Mouse (Mus musculus): ENCODE results near the gene Fads1. TPM values are rescaled to one million over a fixed set of nuclear protein-coding genes. Genes with fewer than 3 reads are reported as not detected.

Fads1 gene
- polyA plus RNA-seq (2015; fragmentation: Nextera tagmentation; extraction: Ambion mirVana) = 39.8 and 44.7 TPM in 2 replicates

DNA sequence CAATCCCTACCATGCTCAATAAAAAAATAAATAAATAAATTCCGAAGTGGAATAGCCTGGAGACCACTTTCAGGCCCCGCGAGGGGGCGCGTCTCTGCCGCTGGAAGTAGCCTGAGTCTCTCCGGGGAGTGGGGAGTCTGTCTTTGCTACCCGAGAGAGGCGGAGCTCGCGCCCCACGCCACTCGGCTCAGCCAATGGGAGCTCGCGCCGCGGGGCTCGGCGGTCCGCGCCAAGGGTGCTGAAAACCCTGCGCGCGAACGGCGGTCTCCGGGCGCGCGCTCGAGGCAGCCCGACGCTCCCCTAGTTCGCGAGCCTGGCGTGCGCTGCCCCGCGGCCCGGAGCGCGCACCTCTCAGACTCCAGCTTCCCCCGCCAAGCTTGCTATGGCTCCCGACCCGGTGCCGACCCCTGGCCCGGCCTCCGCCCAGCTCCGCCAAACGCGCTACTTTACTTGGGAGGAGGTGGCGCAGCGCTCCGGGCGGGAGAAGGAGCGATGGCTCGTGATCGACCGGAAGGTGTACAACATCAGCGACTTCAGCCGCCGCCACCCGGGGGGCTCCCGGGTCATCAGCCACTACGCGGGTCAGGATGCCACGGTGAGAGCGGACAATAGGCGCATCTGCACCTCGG lies at the start of gene Fads1:
Gene Fads1, plus strand, starts transcription at position 219 of the 629 bp plus-strand sequence.
- under 1% methylated on average over 63 of the region's 70 CpGs for WGBS
- Histone ChIP-seq H3K4me2 (ENCODE audit: low read depth, low read length) (peak within 1 kb of the TSS; percentile 87), H3K9ac (ENCODE audit: low read length) (peak within 1 kb of the TSS; percentile 93), H3K27ac (ENCODE audit: low read length) (peak within 1 kb of the TSS; percentile 90), H3K9me3 (replicated peaks; ENCODE audit: control insufficient read depth, low read length) (no peaks in the 10 kb centered on the region), H3K36me3 (ENCODE audit: control insufficient read depth, insufficient read depth) (peaks cover 13% of the 10 kb centered on the region), H3K4me1 (ENCODE audit: control insufficient read depth, insufficient read depth, low read length) (peaks cover 28% of the 10 kb centered on the region), H3K4me3 (ENCODE audit: low read length) (peak within 1 kb of the TSS; percentile 81), H3K27me3 (ENCODE audit: control insufficient read depth, insufficient read depth, low read length) (no peaks in the 10 kb centered on the region)
- peak; percentile 96 for ATAC-seq (replicated peaks; ENCODE audit: extremely low read depth, insufficient read depth, low FRiP score)

DNA sequence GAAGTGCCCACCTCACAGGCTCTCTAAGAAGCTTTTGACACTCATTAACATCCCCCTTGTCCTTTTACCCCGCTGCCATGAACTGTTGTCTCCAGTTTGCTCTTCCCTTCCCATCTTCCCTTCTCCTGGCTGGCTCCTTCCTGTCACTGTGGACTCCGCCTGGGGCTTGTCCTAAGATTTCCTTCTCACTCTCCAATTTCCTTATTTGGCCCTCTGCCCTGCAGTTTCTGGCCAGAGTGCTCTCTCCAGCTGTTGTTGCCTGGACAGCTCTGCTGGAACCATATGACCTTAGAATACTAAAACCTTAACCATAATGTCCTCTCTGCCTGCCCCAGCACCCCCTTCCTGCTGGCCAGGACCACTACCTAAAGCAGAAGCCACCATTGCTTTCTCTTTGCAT lies 48.0 kb upstream of the Fads1 start:
- ATAC-seq (replicated peaks; ENCODE audit: extremely low read depth, insufficient read depth, low FRiP score) = peak; percentile 67; the same call in 1 of the 2 replicates
- peaks cover 5% of the 10 kb centered on the region; the same call in 1 of the 2 replicates for H3K4me1 ChIP-seq (ENCODE audit: control insufficient read depth, insufficient read depth, low read length)
- 27% methylated on average over 2 of the region's 2 CpGs for WGBS
- no peak overlapping the region for H3K9ac ChIP-seq (ENCODE audit: low read length)
- H3K4me3 ChIP-seq (ENCODE audit: low read length) = no peak overlapping the region
- no peak overlapping the region for H3K27ac ChIP-seq (ENCODE audit: low read length)
- H3K4me2 ChIP-seq (ENCODE audit: low read depth, low read length) = no peak overlapping the region
- no peaks in the 10 kb centered on the region for H3K27me3 ChIP-seq (ENCODE audit: control insufficient read depth, insufficient read depth, low read length)
- no peaks in the 10 kb centered on the region for H3K36me3 ChIP-seq (ENCODE audit: control insufficient read depth, insufficient read depth)
- H3K9me3 ChIP-seq (replicated peaks; ENCODE audit: control insufficient read depth, low read length) = no peaks in the 10 kb centered on the region

DNA sequence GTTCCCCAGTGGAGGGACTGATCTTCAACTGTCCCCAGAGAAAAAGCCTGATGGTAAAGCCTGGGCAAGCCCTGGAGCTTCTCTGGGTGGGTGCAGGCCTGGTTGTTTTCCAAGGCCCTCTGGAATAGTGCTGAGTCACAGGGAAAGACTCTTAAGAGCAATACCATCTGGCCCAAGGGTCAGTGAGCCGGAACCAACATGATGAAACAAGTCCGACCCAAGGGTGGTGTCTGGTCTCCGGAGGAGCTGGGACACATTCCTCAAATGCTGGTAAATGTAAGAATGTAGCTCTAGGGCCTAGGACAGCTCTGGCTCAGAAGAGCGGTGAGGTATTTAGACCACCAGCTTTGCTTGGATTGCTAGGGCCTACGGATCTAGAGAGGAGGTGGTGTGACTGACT lies 45.3 kb upstream of the Fads1 start:
- ATAC-seq (replicated peaks; ENCODE audit: extremely low read depth, insufficient read depth, low FRiP score) = no peak
- H3K9me3 ChIP-seq (replicated peaks; ENCODE audit: control insufficient read depth, low read length) = no peaks in the 10 kb centered on the region
- no peak overlapping the region for H3K4me2 ChIP-seq (ENCODE audit: low read depth, low read length)
- 70% methylated on average over 5 of the region's 5 CpGs for WGBS
- H3K9ac ChIP-seq (ENCODE audit: low read length) = no peak overlapping the region
- H3K27ac ChIP-seq (ENCODE audit: low read length) = no peak overlapping the region
- H3K4me3 ChIP-seq (ENCODE audit: low read length) = no peak overlapping the region
- H3K4me1 ChIP-seq (ENCODE audit: control insufficient read depth, insufficient read depth, low read length) = peaks cover 5% of the 10 kb centered on the region; the same call in 1 of the 2 replicates
- no peaks in the 10 kb centered on the region for H3K27me3 ChIP-seq (ENCODE audit: control insufficient read depth, insufficient read depth, low read length)
- H3K36me3 ChIP-seq (ENCODE audit: control insufficient read depth, insufficient read depth) = no peaks in the 10 kb centered on the region

GRCm38 (mm10) chr19:10139736-10140135 lies 43.0 kb upstream of the Fads1 start:
- no peak overlapping the region for H3K4me3 ChIP-seq (ENCODE audit: low read length)
- H3K9ac ChIP-seq (ENCODE audit: low read length) = no peak overlapping the region
- no peaks in the 10 kb centered on the region for H3K27me3 ChIP-seq (ENCODE audit: control insufficient read depth, insufficient read depth, low read length)
- H3K4me2 ChIP-seq (ENCODE audit: low read depth, low read length) = no peak overlapping the region
- H3K9me3 ChIP-seq (replicated peaks; ENCODE audit: control insufficient read depth, low read length) = no peaks in the 10 kb centered on the region
- H3K36me3 ChIP-seq (ENCODE audit: control insufficient read depth, insufficient read depth) = no peaks in the 10 kb centered on the region
- no peak overlapping the region for H3K27ac ChIP-seq (ENCODE audit: low read length)
- H3K4me1 ChIP-seq (ENCODE audit: control insufficient read depth, insufficient read depth, low read length) = no peaks in the 10 kb centered on the region
- ATAC-seq (replicated peaks; ENCODE audit: extremely low read depth, insufficient read depth, low FRiP score) = no peak
- 69% methylated on average over 6 of the region's 6 CpGs for WGBS

- no peak overlapping the region for H3K27ac ChIP-seq (ENCODE audit: low read length)
- WGBS = 57% methylated on average over 2 of the region's 2 CpGs
Measured at GRCm38 (mm10) chr19:10143667-10144066, 39.0 kb upstream of the Fads1 start.

GRCm38 (mm10) chr19:10144464-10144863 lies 38.2 kb upstream of the Fads1 start:
- Histone ChIP-seq H3K9ac (ENCODE audit: low read length) (no peak overlapping the region), H3K4me3 (ENCODE audit: low read length) (no peak overlapping the region), H3K36me3 (ENCODE audit: control insufficient read depth, insufficient read depth) (no peaks in the 10 kb centered on the region), H3K27ac (ENCODE audit: low read length) (no peak overlapping the region), H3K9me3 (replicated peaks; ENCODE audit: control insufficient read depth, low read length) (no peaks in the 10 kb centered on the region), H3K27me3 (ENCODE audit: control insufficient read depth, insufficient read depth, low read length) (no peaks in the 10 kb centered on the region), H3K4me1 (ENCODE audit: control insufficient read depth, insufficient read depth, low read length) (no peaks in the 10 kb centered on the region), H3K4me2 (ENCODE audit: low read depth, low read length) (no peak overlapping the region)
- no peak for ATAC-seq (replicated peaks; ENCODE audit: extremely low read depth, insufficient read depth, low FRiP score)
- WGBS = 39% methylated on average over 4 of the region's 4 CpGs

More at GRCm38 (mm10) chr19:10143667-10144066, 39.0 kb upstream of the Fads1 start:
- Histone ChIP-seq H3K4me1 (ENCODE audit: control insufficient read depth, insufficient read depth, low read length) (no peaks in the 10 kb centered on the region), H3K4me3 (ENCODE audit: low read length) (no peak overlapping the region), H3K36me3 (ENCODE audit: control insufficient read depth, insufficient read depth) (no peaks in the 10 kb centered on the region), H3K9ac (ENCODE audit: low read length) (no peak overlapping the region), H3K27me3 (ENCODE audit: control insufficient read depth, insufficient read depth, low read length) (no peaks in the 10 kb centered on the region), H3K9me3 (replicated peaks; ENCODE audit: control insufficient read depth, low read length) (no peaks in the 10 kb centered on the region), H3K4me2 (ENCODE audit: low read depth, low read length) (no peak overlapping the region)
- ATAC-seq (replicated peaks; ENCODE audit: extremely low read depth, insufficient read depth, low FRiP score) = no peak

GRCm38 (mm10) chr19:10148555-10148954 lies 34.1 kb upstream of the Fads1 start:
- Histone ChIP-seq H3K27ac (ENCODE audit: low read length) (0 out of 2 replicates have a peak overlapping the region, but pooled peaks have one; percentile 23), H3K27me3 (ENCODE audit: control insufficient read depth, insufficient read depth, low read length) (no peaks in the 10 kb centered on the region), H3K9me3 (replicated peaks; ENCODE audit: control insufficient read depth, low read length) (no peaks in the 10 kb centered on the region; the same call in 1 of the 2 replicates), H3K4me2 (ENCODE audit: low read depth, low read length) (no peak overlapping the region), H3K9ac (ENCODE audit: low read length) (no peak overlapping the region), H3K4me1 (ENCODE audit: control insufficient read depth, insufficient read depth, low read length) (no peaks in the 10 kb centered on the region), H3K36me3 (ENCODE audit: control insufficient read depth, insufficient read depth) (no peaks in the 10 kb centered on the region), H3K4me3 (ENCODE audit: low read length) (no peak overlapping the region)
- 65% methylated on average over 6 of the region's 6 CpGs for WGBS
- ATAC-seq (replicated peaks; ENCODE audit: extremely low read depth, insufficient read depth, low FRiP score) = no peak

DNA sequence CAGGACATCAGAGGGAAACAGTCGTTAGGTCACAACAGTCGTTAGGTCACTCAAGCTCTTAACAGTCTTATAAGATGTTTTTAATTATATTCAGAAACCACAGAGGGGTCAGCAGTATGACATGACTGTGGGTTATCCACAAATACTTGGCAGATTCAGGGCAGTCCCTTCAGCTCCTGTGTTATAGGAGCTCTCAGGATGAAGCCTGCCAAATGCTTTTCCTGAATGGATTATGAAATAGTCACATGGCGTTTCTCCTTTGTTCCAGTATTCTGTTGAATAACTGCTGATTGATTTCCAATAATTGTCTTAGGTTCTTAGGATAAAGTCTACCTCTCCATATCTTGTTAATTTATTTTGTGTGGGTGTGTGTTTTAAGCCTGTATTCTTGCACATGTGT lies 33.5 kb upstream of the Fads1 start:
- no peak for ATAC-seq (replicated peaks; ENCODE audit: extremely low read depth, insufficient read depth, low FRiP score)
- no peak overlapping the region for H3K9ac ChIP-seq (ENCODE audit: low read length)
- no peak overlapping the region for H3K27ac ChIP-seq (ENCODE audit: low read length)
- H3K4me2 ChIP-seq (ENCODE audit: low read depth, low read length) = no peak overlapping the region
- 58% methylated on average over 3 of the region's 3 CpGs for WGBS
- no peaks in the 10 kb centered on the region for H3K27me3 ChIP-seq (ENCODE audit: control insufficient read depth, insufficient read depth, low read length)
- H3K36me3 ChIP-seq (ENCODE audit: control insufficient read depth, insufficient read depth) = no peaks in the 10 kb centered on the region
- no peaks in the 10 kb centered on the region for H3K4me1 ChIP-seq (ENCODE audit: control insufficient read depth, insufficient read depth, low read length)
- H3K4me3 ChIP-seq (ENCODE audit: low read length) = no peak overlapping the region
- H3K9me3 ChIP-seq (replicated peaks; ENCODE audit: control insufficient read depth, low read length) = no peaks in the 10 kb centered on the region; the same call in 1 of the 2 replicates

DNA sequence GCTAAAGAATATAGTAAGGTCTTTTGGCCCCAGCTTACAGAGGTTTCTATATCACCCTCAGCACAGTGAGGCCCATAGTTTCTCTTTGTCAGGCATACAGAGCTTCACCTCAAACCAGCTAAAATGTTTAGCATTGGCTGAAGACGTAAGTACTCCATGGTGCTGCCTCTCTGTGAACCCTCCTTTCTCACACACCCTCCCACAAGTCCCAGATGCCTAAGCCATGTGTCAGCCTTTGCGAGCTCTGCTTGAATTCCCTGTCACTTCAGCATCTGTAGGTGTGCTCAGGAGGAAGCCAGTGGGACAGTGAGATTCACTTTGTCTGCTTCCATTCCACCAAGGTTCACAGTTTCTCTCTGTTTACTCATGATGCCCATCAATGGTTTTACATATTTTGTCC lies 25.0 kb upstream of the Fads1 start:
- no peaks in the 10 kb centered on the region for H3K27me3 ChIP-seq (ENCODE audit: control insufficient read depth, insufficient read depth, low read length)
- H3K9me3 ChIP-seq (replicated peaks; ENCODE audit: control insufficient read depth, low read length) = peaks cover 5% of the 10 kb centered on the region; the same call in 1 of the 2 replicates
- no peak for ATAC-seq (replicated peaks; ENCODE audit: extremely low read depth, insufficient read depth, low FRiP score)
- no peaks in the 10 kb centered on the region for H3K4me1 ChIP-seq (ENCODE audit: control insufficient read depth, insufficient read depth, low read length)
- no peak overlapping the region for H3K4me3 ChIP-seq (ENCODE audit: low read length)
- WGBS = 40% methylated on average over 2 of the region's 2 CpGs
- H3K36me3 ChIP-seq (ENCODE audit: control insufficient read depth, insufficient read depth) = no peaks in the 10 kb centered on the region
- no peak overlapping the region for H3K9ac ChIP-seq (ENCODE audit: low read length)
- H3K27ac ChIP-seq (ENCODE audit: low read length) = no peak overlapping the region
- H3K4me2 ChIP-seq (ENCODE audit: low read depth, low read length) = no peak overlapping the region
